In genomic region chr2:161498449-161499096, GRCm38 (mm10) we compare ENCODE assay signal across 9 mouse cellular contexts.
DNase-seq lines count a peak whose midpoint lies in the region; ATAC-seq and TF ChIP-seq lines count a peak whose summit lies in the region.
"Had no signal": no experiment of that assay in that cellular context is flagged by ENCODE, and none has a peak within 500 bp of the region (broad histone marks: within the 10 kb centered on the region; RNA-seq: fewer than 3 reads in every experiment).

No protein-coding gene starts in this region.

- no peak overlapping the region for H3K4me3 ChIP-seq in kidney, postnatal 0 days (replicated peaks; ENCODE audit: low read depth, low read length)
- peak overlapping the region; percentile 20 for H3K4me3 ChIP-seq in hindbrain, embryonic 12.5 days
- no peak overlapping the region for H3K4me3 ChIP-seq in gastrocnemius, adult 2 months
- H3K4me3 ChIP-seq: erythroblast, embryonic 14.5 days had no signal

- no peak overlapping the region for H3K27ac ChIP-seq in kidney, postnatal 0 days
- no peak overlapping the region for H3K27ac ChIP-seq in hindbrain, embryonic 12.5 days
- H3K27ac ChIP-seq in gastrocnemius, adult 2 months: no peak overlapping the region

- no peaks in the 10 kb centered on the region for H3K36me3 ChIP-seq in kidney, postnatal 0 days (ENCODE audit: insufficient read depth, low read length)
- no peaks in the 10 kb centered on the region for H3K36me3 ChIP-seq in hindbrain, embryonic 12.5 days

- peak; percentile 2 for DNase-seq in kidney, postnatal 0 days (ENCODE audit: low spot score)
- DNase-seq in kidney, postnatal 10 days: no peak
- peak; percentile 4 for DNase-seq in embryo, embryonic 9.5 days (ENCODE audit: extremely low spot score)
- peak; percentile 15 for DNase-seq in neural tube, embryonic 10.5 days (ENCODE audit: extremely low spot score, low spot score)
- DNase-seq in ovary, postnatal 14 days (ENCODE audit: low spot score): no peak
- no peak for DNase-seq in gastrocnemius, adult 2 months
- no peak for DNase-seq in spleen, postnatal 10 days (ENCODE audit: low spot score in 2 of 2)

- TF ChIP-seq CTCF in kidney, postnatal 0 days (IDR thresholded peaks at IDR 0.05; ENCODE audit: low read depth): no peak
- no peak for TF ChIP-seq CTCF in gastrocnemius, adult 2 months (IDR thresholded peaks at IDR 0.05)

- H3K9me3 ChIP-seq in kidney, postnatal 0 days (replicated peaks; ENCODE audit: low read length): no peaks in the 10 kb centered on the region
- H3K9me3 ChIP-seq in hindbrain, embryonic 12.5 days (replicated peaks): no peaks in the 10 kb centered on the region

- no peaks in the 10 kb centered on the region for H3K27me3 ChIP-seq in kidney, postnatal 0 days (ENCODE audit: insufficient read depth, low read length)
- H3K27me3 ChIP-seq in hindbrain, embryonic 12.5 days: no peaks in the 10 kb centered on the region

- H3K4me1 ChIP-seq in kidney, postnatal 0 days (replicated peaks; ENCODE audit: insufficient read depth, low read length): no peaks in the 10 kb centered on the region
- H3K4me1 ChIP-seq in hindbrain, embryonic 12.5 days: peaks cover 14% of the 10 kb centered on the region; the same call in 1 of the 2 replicates

- H3K9ac ChIP-seq in kidney, postnatal 0 days (ENCODE audit: low read depth, low read length): peak overlapping the region; percentile 8; the same call in 1 of the 2 replicates
- peak overlapping the region; percentile 13; the same call in 1 of the 2 replicates for H3K9ac ChIP-seq in hindbrain, embryonic 12.5 days

- intact Hi-C loops in gastrocnemius, adult 2 months (cut with DNase I): no loop called here

- ATAC-seq in kidney, postnatal 0 days (replicated peaks; ENCODE audit: low FRiP score, low read depth): no peak
- no peak for ATAC-seq in hindbrain, embryonic 12.5 days (ENCODE audit: low FRiP score)

- H3K4me2 ChIP-seq in kidney, postnatal 0 days (ENCODE audit: low read length): peak overlapping the region; percentile 42
- H3K4me2 ChIP-seq in hindbrain, embryonic 12.5 days (replicated peaks): peak overlapping the region; percentile 57

- WGBS in kidney, postnatal 0 days: 20% methylated on average over 13 of the region's 13 CpGs
- 25% methylated on average over 13 of the region's 13 CpGs for WGBS in hindbrain, embryonic 12.5 days

Comparison
In these comparisons a context has a peak if more than half of its experiments do, and no peak if none do; other contexts are left out.
1. DNase-seq: peak in kidney, postnatal 0 days (single experiment), embryo, embryonic 9.5 days (single experiment) and neural tube, embryonic 10.5 days (single experiment); none in kidney, postnatal 10 days (single experiment), ovary, postnatal 14 days (single experiment), gastrocnemius, adult 2 months (single experiment) and spleen, postnatal 10 days (0 of 2).